Mouse (Mus musculus) MEL (cell line): ENCODE data around the gene Anapc13.

ENCODE experiments used
- CHD1 ChIP-seq: IDR thresholded peaks from 2 replicates; pipeline ENCODE4 v1.6.1; 2012; ENCODE audit warnings: low read depth, mild to moderate bottlenecking, inconsistent platforms, low read length, improper control_type of control experiment
- EP300 ChIP-seq, 2 experiments: IDR thresholded peaks; 2 replicates each; pipeline ENCODE4 v1.6.1; 2011; ENCODE audit warnings: improper control_type of control experiment in 2 of 2, low read length in 2 of 2, low read depth in 1 of 2, mild to moderate bottlenecking in 1 of 2
- NELFE ChIP-seq: IDR thresholded peaks from 2 replicates; pipeline ENCODE4 v1.6.1; 2011; ENCODE audit warnings: low read depth, low read length, improper control_type of control experiment
- POLR2A ChIP-seq, 2 experiments: IDR thresholded peaks; 2 replicates each; pipeline ENCODE4 v1.6.1; 2011 to 2012; ENCODE audit warnings: low read length in 2 of 2, mild to moderate bottlenecking in 2 of 2, control low read depth in 1 of 2, improper control_type of control experiment in 1 of 2, low read depth in 1 of 2, moderate library complexity in 1 of 2; ENCODE audit not compliant: control insufficient read depth in 1 of 2, insufficient read depth in 1 of 2, poor library complexity in 1 of 2
- POLR2AphosphoS2 ChIP-seq: IDR thresholded peaks from 2 replicates; pipeline ENCODE4 v1.6.1; 2011; ENCODE audit warnings: low read length, improper control_type of control experiment
- SIN3A ChIP-seq: IDR thresholded peaks from 2 replicates; pipeline ENCODE4 v1.6.1; 2012; ENCODE audit warnings: low read length, improper control_type of control experiment, inconsistent platforms
- TAL1 ChIP-seq: IDR thresholded peaks from 2 replicates; pipeline ENCODE4 v1.6.1; 2012; ENCODE audit warnings: mild to moderate bottlenecking, inconsistent platforms, low read length, moderate library complexity, mixed read lengths
- TBP ChIP-seq: IDR thresholded peaks from 2 replicates; pipeline ENCODE4 v1.8.0; 2011; ENCODE audit warnings: low read depth, low read length, improper control_type of control experiment
- USF1 ChIP-seq: IDR thresholded peaks from 2 replicates; pipeline ENCODE4 v1.6.1; 2014; ENCODE audit warnings: low read depth, mild to moderate bottlenecking, inconsistent platforms, low read length, improper control_type of control experiment, moderate library complexity
- ZC3H11A ChIP-seq: IDR thresholded peaks from 2 replicates; pipeline ENCODE4 v1.6.1; 2012; ENCODE audit warnings: low read depth, mild to moderate bottlenecking, inconsistent platforms, low read length, improper control_type of control experiment

GRCm38 (mm10) chr9:102643486-102644101 is 17.5 kb downstream of the Anapc13 start:
- TF ChIP-seq TBP = no peak
- no peak for TF ChIP-seq NELFE
- TF ChIP-seq USF1 = no peak
- no peak for TF ChIP-seq EP300 (IDR thresholded peaks at IDR 0.05; ENCODE audit: low read depth in 1 of 2, low read length in 2 of 2)
- no peak for TF ChIP-seq POLR2AphosphoS2
- TF ChIP-seq CHD1 = no peak
- no peak for TF ChIP-seq POLR2A (IDR thresholded peaks at IDR 0.05; ENCODE audit: control insufficient read depth in 1 of 2, insufficient read depth in 1 of 2, low read depth in 1 of 2, low read length in 2 of 2, poor library complexity in 1 of 2)
- TF ChIP-seq SIN3A = no peak
- no peak for TF ChIP-seq ZC3H11A
- no peak for TF ChIP-seq TAL1
